Mouse (Mus musculus) brown adipose tissue, adult 24 weeks (tissue): ENCODE results near the gene Smad6. TPM values are rescaled to one million over a fixed set of nuclear protein-coding genes. Genes with fewer than 3 reads are reported as not detected.

Experiments
- polyA plus RNA-seq: library from polyadenylated mRNA; stranded (reverse); fragments of >200 nt; gene quantifications from 2 replicates; pipeline ENCODE4 v1.2.4, GENCODE M21; 2012; ENCODE audit not compliant: missing spikeins, insufficient read depth, insufficient read length

Gene Smad6
- polyA plus RNA-seq, 1 experiment, result 14.8 TPM

Other genes with a start within 250 kb of the Smad6 start
- gene Lctl, start 95.1 kb upstream of the Smad6 start, polyA plus RNA-seq, result 57.9 and 76.0 TPM in 2 replicates
- gene Zwilch, start 151.0 kb upstream of the Smad6 start, polyA plus RNA-seq, result 2.3 TPM in 1 of 2 replicates, not detected in the other
- 420 and 430 TPM in 2 replicates for gene Rpl4, start 151.3 kb upstream of the Smad6 start, polyA plus RNA-seq
- 62.6 and 69.4 TPM in 2 replicates for gene Snapc5, start 157.2 kb upstream of the Smad6 start, polyA plus RNA-seq
- gene Uchl4, start 213.1 kb upstream of the Smad6 start, polyA plus RNA-seq, result 3.3 and 7.9 TPM in 2 replicates
- 33.1 and 39.9 TPM in 2 replicates for gene Map2k1, start 231.6 kb upstream of the Smad6 start, polyA plus RNA-seq